Mouse (Mus musculus) splenic B cell, adult 2 months (primary cell): ENCODE data around the gene Chrm1.
"Not testable (repeated sequence)": the region's sequence is repeated elsewhere in the genome, so short reads cannot be mapped to it uniquely, and the experiment has no call there.

Experiments used
- DNase-seq: peaks from one replicate; pipeline ENCODE4 v3.0.0-alpha.2; 2011; ENCODE audit warnings: low read depth, low spot score
- H3K27me3 ChIP-seq: 2 replicates; pipeline ENCODE4 v1.6.1; 2012; ENCODE audit warnings: mild to moderate bottlenecking, low read length, moderate library complexity, mixed read lengths; ENCODE audit not compliant: control insufficient read depth, poor library complexity, insufficient read depth, severe bottlenecking
- H3K36me3 ChIP-seq: 2 replicates; pipeline ENCODE4 v1.6.1; 2012; ENCODE audit warnings: mild to moderate bottlenecking, low read length, moderate library complexity, mixed read lengths; ENCODE audit not compliant: control insufficient read depth, poor library complexity, insufficient read depth, severe bottlenecking

Chrm1 gene

DNA sequence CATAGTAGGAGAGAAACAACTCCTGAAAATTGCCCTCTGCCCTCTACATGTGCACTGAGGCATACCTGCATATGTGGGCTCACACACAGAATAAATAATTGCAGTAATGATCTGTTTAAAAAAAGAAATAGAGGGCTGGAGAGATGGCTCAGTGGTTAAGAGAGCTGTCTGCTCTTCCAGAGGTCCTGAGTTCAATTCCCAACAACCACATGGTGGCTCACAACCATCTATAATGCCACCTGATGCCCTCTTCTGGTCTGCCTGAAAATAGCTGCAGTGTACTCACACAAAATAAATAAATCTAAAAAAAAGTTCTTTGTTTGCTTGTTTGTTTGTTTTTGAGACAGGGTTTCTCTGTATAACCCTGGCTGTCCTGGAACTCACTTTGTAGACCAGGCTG, 55.4 kb downstream of the Chrm1 start:
- peak; percentile 47 for DNase-seq
- not testable (repeated sequence) for H3K36me3 ChIP-seq, H3K27me3 ChIP-seq

DNA sequence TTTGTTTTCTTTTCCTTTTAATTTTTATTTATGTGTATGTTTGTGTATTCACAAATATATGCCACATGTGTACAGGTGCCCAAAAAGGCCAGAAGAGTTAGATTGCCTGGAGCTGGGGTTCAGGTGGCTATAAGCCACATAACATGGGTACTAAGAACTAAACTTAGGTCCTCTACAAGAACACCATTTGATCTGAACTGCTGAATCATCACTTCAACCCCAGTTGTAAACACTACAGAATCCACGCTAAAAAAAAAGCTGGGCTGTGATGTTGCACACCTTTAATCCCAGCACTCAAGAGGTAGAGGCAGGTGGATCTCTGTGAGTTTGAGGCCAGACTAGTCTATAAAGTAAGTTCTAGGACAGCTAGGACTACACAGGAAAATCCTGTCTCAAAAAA, 57.8 kb downstream of the Chrm1 start:
- peaks cover 6% of the 10 kb centered on the region for H3K36me3 ChIP-seq
- no peaks in the 10 kb centered on the region for H3K27me3 ChIP-seq
- no peak for DNase-seq

DNA sequence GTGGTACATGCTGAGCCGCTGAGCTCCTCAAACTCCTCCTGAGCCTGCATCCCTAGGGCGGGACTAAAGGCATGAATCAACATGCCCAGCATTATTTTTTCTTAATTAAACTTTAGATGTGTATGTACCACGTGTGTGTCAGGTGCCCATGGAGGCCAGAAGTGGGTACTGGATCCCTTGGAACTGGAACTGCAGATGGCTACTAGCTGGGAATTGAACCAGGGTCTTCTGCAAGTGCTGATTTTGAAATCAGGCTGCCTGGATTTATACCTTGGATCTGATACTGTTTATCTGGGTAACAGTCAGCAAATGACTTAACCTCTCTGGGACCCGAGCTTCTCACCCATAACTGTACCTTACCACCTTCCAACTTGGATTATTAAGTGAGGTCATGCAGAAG, 58.4 kb downstream of the Chrm1 start:
- Histone ChIP-seq H3K36me3 (peaks cover 8% of the 10 kb centered on the region), H3K27me3 (no peaks in the 10 kb centered on the region)
- no peak for DNase-seq

DNA sequence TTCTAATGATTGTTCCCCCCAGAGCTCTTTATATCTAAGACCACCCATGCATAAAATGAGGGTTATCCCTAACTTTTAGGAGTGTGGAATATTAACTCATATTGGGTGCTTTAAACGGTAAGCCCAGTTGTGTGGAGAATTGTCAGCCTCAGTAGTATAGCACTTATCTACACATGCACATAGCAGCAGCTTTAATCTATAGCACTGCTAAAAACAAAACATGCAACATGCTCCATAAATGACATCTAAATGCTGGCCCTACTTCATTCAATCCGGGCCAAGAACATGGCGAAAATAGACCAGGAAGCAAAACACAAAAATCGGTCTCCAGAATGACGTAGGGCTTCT, 58.9 kb downstream of the Chrm1 start:
- peaks cover 10% of the 10 kb centered on the region for H3K36me3 ChIP-seq
- no peaks in the 10 kb centered on the region for H3K27me3 ChIP-seq
- DNase-seq, result no peak

DNA sequence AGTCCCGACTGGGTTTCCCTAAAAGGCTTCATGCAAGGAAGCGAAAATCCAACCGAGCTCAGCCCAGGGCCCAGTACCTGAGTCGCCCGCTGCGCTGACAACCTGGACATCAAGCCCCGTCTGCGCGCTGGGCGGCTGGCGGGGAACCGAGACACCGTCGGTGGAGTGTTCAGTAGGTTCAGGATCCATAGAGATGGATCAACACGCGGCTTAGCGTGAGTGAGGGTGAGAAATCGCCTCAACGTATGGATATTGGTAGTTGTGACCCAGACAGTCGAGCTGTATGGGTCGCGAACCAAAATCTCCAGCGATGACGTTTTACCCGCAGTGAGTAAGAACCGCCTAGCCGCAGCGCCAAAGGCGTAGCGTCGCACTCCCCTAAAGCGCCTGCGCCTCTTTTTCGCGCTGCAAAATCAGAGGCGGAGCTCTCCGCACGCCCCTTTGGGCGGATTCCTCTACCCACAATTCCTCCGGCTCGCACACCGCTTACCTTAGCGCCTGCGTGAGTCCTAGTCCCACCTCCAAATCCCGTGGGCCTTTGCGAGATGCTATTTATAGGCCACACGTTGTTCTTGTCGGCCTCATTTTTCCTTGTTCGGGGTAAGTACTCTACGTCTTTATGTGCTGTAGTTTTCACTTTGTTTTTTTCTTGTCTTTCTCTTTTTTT, 59.5 kb downstream of the Chrm1 start, which contains the start of gene Slc3a2:
Gene Slc3a2 (minus strand): TSS at position 463 of the 667 bp plus-strand sequence.
- peak; percentile 99 for DNase-seq
- H3K36me3 ChIP-seq, result peaks cover 10% of the 10 kb centered on the region
- no peaks in the 10 kb centered on the region for H3K27me3 ChIP-seq

DNA sequence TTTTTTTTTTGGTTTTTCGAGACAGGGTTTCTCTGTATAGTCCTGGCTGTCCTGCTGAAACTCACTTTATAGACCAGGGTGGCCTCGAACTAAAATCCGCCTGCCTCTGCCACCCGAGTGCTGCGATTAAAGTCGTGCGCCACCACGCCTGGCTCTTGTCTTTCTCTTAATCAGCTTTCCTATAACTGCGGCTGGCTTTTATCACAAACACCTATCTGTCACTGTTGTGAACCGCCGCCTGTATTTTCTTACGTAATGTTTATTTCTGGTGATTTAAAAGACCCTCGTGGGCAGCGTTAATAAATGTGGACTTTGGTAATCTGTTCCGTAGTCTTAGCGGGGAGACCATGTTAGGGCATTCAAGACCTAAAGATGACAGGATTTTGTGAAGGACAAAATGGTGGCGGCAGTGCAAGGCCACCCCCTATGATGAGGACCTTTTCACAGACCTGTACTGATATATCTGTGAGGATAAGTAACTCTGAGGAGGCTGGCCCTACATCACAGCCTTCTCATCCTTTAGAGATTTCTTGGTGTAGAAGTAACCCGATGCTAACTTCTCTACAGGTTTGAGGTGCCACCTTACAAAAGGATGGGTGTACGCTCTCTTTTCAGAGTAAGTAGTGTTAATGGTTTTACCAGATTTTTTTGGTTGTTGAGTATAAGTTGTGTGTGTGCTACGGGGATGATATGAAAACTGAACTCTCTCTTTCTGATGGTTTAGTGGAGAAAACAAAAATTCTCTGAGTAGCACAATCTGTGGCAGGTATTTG, 60.2 kb downstream of the Chrm1 start:
- Histone ChIP-seq H3K27me3 (no peaks in the 10 kb centered on the region), H3K36me3 (peaks cover 10% of the 10 kb centered on the region)
- peak; percentile 45 for DNase-seq

DNA sequence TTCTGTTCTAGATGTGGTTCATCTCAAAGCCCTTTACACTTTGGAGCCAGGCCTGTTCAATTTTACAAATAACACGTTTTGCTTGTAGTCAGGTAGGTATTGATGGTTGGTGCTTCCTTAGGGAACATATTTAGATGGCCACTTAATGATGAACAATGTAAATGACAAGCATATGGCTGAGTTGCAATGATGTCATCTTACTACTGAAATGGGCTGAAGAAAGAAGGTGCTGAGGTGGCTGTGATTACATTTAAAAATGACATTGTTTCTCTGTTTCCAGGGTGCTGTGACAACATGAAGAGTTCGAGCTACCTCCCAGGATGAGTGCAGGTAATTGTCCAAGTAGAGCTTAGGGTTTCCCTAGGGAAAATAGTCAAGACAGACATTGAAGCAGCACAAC, 60.8 kb downstream of the Chrm1 start:
- Histone ChIP-seq H3K27me3 (no peaks in the 10 kb centered on the region), H3K36me3 (peaks cover 10% of the 10 kb centered on the region)
- no peak for DNase-seq

DNA sequence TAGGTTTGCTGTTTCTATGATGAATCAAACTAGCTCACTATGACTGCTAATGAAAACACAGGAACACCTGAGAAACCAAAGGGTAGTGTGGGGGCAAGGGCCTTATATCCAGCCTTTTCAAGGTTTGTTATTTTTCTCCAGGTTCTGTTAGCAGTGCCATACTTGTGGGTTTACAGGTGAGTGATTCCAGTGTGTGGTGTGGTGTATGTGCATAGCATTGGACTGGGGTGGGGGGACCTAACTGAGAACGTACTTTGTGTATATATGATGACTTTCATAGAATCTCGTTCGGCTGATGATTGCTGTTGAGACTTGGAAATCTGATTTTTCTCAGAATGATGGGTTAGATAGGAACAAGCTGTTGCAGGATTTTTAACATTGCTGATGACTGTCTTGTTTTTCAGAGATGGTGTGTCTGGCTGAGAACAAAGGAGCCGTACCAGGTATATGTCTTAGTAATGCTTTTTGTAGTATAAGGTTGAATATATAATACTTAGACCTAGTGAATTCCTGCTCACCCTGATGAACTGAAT, 61.6 kb downstream of the Chrm1 start:
- Histone ChIP-seq H3K36me3 (peaks cover 10% of the 10 kb centered on the region), H3K27me3 (no peaks in the 10 kb centered on the region)
- DNase-seq, result no peak

DNA sequence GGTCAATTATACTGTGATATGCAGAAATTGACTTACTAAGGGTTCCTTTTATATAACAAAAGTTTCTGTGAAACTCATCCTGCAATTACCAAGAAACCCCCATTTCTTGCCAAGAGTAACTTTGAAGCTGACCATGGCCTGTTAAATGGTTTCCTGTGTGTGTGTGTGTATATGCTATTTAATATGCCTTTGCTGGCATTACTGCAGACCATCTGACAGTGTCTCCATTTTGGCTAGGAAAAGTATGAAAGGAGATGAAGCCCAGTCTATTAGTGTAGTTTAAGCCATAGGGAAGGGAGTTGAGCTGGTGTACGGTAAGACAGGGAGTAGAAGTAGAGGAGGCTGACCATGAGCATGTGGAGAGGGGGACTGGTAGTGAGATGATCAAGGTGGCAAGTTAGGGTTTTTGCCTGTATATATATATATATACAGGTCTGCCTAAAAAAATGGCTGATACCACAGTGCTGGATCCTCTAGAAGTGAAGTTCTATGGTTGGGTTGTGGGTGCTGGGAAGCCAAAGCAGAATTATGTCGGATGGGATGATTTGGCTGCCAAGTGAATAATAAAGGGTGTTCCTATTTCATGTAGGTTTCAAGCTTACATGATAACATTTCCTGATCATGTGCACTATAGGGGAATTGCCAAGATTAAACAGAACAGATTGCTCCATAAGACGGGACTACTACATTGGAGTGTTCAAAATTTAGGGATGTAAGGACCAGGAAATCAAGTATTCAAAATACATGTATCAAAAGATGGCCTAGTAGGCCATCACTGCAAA, 63.2 kb downstream of the Chrm1 start:
- H3K36me3 ChIP-seq, result peaks cover 10% of the 10 kb centered on the region
- H3K27me3 ChIP-seq, result no peaks in the 10 kb centered on the region
- DNase-seq, result no peak

DNA sequence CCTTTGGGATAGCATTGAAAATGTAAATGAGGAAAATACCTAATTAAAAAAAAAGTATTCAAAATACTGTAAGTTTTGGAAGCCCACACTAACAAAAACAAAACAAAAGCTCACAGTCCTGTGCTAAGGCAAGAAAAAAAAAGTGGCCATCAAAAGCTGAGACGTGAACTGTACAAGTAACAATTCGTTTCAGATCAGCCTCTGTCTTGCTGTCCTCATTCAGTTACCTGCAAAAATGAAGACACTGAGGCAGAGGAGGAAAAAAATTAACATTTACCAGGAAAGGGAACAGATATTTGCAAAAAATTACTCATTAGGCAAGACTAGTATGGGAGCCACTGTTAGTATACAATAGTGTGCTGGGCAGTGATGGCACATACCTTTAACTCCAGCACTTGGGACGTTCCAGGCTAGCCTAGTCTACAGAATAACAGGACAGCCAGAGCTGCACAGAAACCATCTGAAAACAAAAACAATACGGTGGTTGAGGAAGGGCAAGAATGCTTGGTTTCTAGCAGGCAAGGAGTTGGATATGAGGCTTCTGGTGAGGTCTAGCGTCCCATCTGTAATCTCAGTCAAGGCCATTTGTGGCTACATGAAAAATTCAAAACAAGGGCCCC, 64.0 kb downstream of the Chrm1 start:
- no peaks in the 10 kb centered on the region for H3K27me3 ChIP-seq
- peaks cover 10% of the 10 kb centered on the region for H3K36me3 ChIP-seq

DNA sequence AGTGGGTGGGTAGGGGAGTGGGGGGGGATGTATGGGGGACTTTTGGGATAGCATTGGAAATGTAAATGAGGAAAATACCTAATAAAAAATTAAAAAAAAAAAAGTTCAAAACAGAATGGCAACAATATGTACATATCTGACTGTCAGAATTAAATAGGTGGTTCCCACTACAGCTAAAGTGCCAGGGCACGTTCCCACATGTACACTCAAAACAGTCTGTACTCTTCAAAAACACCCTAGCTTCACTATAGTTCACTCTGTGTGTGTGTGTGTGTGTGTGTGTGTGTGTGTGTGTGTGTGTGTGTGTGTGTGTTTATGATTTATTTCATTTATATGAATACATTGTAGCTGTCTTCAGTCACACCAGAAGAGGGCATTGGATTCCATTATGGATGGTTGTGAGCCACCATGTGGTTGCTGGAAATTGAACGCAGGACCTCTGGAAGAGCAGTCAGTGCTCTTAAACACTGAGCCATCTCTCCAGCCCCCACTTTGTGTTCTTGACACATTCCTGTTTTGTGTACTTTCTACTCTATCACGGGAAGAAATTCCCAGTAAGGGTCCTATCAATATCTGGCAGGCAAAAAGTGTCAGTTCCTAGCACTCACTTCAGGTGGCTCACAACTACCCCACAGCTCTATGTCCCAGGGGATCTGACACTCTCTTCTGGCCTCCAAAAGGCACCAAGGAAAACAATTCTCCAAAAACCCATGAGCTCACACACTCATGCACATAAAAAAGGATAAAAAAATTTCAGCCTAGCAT, 64.9 kb downstream of the Chrm1 start:
- not testable (repeated sequence) for H3K36me3 ChIP-seq, DNase-seq, H3K27me3 ChIP-seq

More for the DNA sequence above, 64.0 kb downstream of the Chrm1 start:
- no peak for DNase-seq
